Mouse (Mus musculus): ENCODE measurements around the gene Cant1.
"Not testable (repeated sequence)": the region's sequence is repeated elsewhere in the genome, so short reads cannot be mapped to it uniquely, and the experiment has no call there.

The Cant1 gene

GRCm38 (mm10) chr11:118407318-118407910 lies 11.5 kb downstream of the Cant1 start:
- no peak for DNase-seq (ENCODE audit: low spot score)

GRCm38 (mm10) chr11:118406521-118406920 lies 12.4 kb downstream of the Cant1 start:
- no peak for DNase-seq (ENCODE audit: low spot score)

- no peak for DNase-seq (ENCODE audit: low spot score)
Measured at GRCm38 (mm10) chr11:118405311-118405710, 13.6 kb downstream of the Cant1 start.

- DNase-seq (ENCODE audit: low spot score): no peak
Measured at GRCm38 (mm10) chr11:118403951-118404899, 14.7 kb downstream of the Cant1 start.

DNA sequence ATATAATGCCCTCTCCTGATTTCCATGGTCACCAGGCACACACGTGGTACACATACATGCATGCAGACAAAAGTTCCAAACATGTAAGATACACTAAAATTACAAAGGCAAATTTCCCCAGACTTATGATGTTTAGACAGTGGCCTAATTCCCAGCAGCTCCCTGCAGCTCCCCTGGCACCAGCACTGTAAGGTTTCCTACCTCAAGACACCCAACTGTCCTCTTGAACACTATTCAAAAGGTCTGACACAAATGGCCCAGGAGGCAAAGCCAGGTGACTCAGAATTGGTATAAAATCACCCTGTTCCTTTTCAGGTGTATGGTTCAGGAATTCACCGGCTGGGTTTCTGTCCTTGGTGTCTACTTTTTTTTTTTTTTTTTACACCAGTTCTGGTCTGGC lies 15.7 kb downstream of the Cant1 start:
- DNase-seq (ENCODE audit: low spot score): no peak

DNA sequence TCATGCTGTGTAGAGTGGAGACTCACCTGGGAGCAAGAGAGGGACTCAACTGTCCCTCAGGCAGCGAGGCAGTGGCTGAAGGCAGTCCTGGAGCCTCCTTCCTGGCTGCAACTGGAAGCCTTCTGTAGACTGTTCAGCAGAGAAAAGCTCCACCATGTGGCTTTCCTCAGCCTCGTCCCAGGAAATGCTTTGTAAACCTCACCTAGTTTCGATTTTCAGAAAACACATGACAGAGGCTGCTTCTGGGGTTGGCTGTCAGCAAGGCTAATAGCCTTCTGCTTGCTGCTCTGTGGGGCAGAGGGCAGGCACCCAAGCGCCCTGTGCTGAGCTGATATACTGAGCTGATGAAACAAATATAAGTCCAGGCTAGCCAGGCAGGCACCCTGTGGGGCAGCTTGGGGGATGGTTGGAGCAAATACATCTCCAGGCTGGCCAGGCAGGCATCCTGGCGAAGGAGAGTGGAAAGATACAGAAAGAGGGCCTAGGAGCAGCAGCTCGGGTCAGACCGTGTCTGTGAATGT lies 17.1 kb downstream of the Cant1 start, which contains the start of gene Lgals3bp:
Gene Lgals3bp (minus strand): TSS at position 333 of the 521 bp plus-strand sequence.
- no peak for DNase-seq (ENCODE audit: low spot score)

GRCm38 (mm10) chr11:118401195-118401594 lies 17.7 kb downstream of the Cant1 start:
- no peak for DNase-seq (ENCODE audit: low spot score)

- no peak for DNase-seq (ENCODE audit: low spot score)
Measured at GRCm38 (mm10) chr11:118400566-118400936, 18.3 kb downstream of the Cant1 start.

DNA sequence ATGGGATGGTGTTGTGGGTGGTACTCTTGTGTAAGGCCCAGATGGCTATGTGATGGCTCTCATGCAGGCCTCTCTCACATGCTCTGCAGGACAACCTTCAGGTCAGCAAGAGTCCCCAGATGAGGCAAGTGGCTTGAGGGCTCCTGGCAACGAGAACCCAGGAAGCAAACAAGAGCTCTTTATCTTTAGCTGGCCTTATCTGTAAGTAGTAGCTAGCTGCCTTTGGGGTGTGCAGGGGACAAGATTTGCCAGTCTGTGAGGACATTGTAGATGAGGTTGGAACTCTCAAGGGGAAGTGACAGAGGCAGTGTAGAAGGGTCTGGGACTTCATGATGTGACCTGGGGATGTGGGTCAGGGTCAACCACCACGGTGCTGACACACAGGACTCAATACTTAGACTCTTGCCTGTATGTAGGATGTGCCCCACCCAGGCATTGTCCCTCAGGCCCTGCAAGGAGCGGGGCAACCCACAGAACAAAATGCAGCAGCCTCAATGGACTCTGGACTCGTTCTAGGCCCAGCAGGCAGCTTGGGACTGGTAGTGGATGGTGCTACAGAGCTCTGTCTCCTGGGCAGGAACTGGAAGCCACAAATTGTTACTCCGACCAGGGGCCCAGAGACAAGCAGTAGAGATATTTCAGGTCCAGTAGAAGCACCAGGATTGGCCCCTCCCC lies 18.9 kb downstream of the Cant1 start:
- no peak for DNase-seq (ENCODE audit: low spot score)

GRCm38 (mm10) chr11:118397806-118398530 lies 20.9 kb downstream of the Cant1 start:
- no peak for DNase-seq (ENCODE audit: low spot score)

DNA sequence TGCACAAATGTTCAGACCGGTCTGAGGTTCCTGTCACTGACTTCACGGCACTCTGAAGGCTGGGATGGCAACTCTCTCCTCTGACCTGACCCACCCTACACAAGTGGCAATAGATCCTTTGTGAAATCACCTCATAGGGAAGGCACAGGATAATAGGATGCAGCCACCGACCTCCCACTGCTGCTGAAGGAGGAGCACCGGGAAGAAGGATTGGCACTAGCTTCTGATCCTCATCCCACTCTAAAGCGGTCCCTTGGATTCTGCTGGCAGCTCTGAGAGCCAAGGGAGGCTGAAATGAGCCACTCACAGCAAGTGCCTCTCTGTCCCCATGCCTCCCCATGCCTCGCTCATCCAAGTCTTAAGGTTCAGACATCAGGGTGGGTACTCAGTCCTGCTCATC lies 24.3 kb downstream of the Cant1 start:
- DNase-seq (ENCODE audit: low spot score): no peak

- DNase-seq (ENCODE audit: low spot score): no peak
Measured at GRCm38 (mm10) chr11:118393991-118394390, 24.9 kb downstream of the Cant1 start.

GRCm38 (mm10) chr11:118387816-118388215 lies 31.1 kb downstream of the Cant1 start:
- DNase-seq (ENCODE audit: low spot score): not testable (repeated sequence)

- DNase-seq (ENCODE audit: low spot score): peak; percentile 74
Measured at GRCm38 (mm10) chr11:118379251-118380009, 39.5 kb downstream of the Cant1 start.

DNA sequence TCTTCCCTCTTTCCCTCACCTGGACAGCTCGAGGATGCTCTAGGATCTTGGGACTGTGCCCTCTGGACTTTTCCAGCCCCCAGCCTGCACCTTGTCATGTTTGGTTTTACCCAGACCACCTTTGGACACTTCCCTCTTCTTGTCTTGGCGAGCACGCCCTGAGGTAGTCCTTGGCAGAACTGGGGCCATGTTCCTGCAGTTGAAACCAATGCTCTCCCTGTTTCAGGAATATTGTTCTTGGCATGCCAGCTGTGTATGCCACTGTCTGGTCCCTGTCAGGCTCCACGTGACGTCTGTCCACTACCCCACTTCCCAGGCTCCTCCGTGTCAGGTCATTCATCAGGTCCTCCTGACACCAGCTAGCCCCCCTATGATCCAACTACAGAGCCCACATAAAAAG lies 40.2 kb downstream of the Cant1 start:
- DNase-seq (ENCODE audit: low spot score): no peak

- not testable (repeated sequence) for DNase-seq (ENCODE audit: low spot score)
Measured at GRCm38 (mm10) chr11:118376323-118376722, 42.6 kb downstream of the Cant1 start.

GRCm38 (mm10) chr11:118375881-118376280 lies 43.0 kb downstream of the Cant1 start:
- peak; percentile 48 for DNase-seq (ENCODE audit: low spot score)

DNA sequence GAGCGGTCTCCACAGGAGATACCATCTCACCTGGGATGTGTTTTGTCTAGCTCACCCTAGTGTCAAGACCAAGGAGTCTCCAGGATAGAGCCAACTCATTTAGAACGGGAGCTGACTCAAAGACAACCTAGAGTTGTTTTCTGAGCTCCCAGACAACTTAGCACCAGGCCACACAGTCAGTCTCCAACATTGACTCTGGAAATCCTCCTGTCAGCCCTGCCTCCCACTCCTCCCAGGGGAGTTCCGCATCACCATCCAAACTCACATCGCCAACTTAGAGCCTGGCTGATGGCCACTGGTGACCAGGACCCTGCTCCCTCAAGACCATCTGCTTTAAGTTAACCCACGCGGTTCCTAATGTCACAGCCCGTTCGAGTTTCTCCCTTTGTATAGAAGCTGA lies 43.4 kb downstream of the Cant1 start:
- no peak for DNase-seq (ENCODE audit: low spot score)

- DNase-seq (ENCODE audit: low spot score): no peak
Measured at GRCm38 (mm10) chr11:118375006-118375405, 43.9 kb downstream of the Cant1 start.

- DNase-seq (ENCODE audit: low spot score): no peak
Measured at GRCm38 (mm10) chr11:118374506-118374905, 44.4 kb downstream of the Cant1 start.

DNA sequence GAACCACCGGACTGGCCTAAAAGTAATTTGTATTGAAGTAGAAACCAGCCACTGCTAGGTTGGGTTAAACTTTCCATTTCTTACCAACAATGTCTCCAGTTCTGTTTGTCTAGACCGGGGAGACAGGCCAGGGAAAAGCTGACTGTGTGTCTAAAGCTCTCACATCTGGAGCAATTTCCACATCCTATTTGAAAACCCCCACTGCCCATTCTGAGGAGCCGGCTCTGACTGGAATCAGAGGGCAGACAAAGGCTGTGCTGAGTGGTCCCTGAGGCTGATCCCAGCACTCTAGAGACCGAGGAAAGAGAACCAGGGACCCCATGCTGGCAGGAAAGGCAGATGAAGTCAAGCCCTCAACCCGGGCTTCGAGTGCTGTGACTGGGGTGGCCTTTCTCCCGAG lies 46.2 kb downstream of the Cant1 start:
- DNase-seq (ENCODE audit: low spot score): no peak

Measured in testis, postnatal 14 days (tissue).